Mouse (Mus musculus) midbrain, postnatal 0 days (tissue): ENCODE measurements around the gene Rgs14. TPM values are rescaled to one million over a fixed set of nuclear protein-coding genes. Genes with fewer than 3 reads are reported as not detected.

Source experiments
- ATAC-seq: fragments of 200-750 bp; cut with Nextera tagmentation; 2 replicates; pipeline ENCODE4 v1.8.0; 2017; ENCODE audit warnings: moderate number of reproducible peaks, mild to moderate bottlenecking, moderate TSS enrichment, moderate library complexity; ENCODE audit not compliant: low FRiP score
- DNase-seq: peaks from one replicate; pipeline ENCODE4 v3.0.0-alpha.2; 2015; ENCODE audit warnings: low spot score
- H3K27ac ChIP-seq: fragments of 300-500 bp; sonication (generic); 2 replicates; pipeline ENCODE4 v1.5.1; 2014; ENCODE audit warnings: low read depth, mild to moderate bottlenecking, low read length, mixed read lengths
- H3K27me3 ChIP-seq: fragments of 300-500 bp; sonication (generic); 2 replicates; pipeline ENCODE4 v1.6.1; 2014; ENCODE audit warnings: low read length, control low read depth, mixed read lengths; ENCODE audit not compliant: insufficient read depth
- H3K36me3 ChIP-seq: fragments of 300-500 bp; sonication (generic); 2 replicates; pipeline ENCODE4 v1.6.1; 2014; ENCODE audit warnings: low read length, control low read depth, mixed read lengths; ENCODE audit not compliant: insufficient read depth
- H3K4me1 ChIP-seq: fragments of 300-500 bp; sonication (generic); 2 replicates; pipeline ENCODE4 v1.6.1; 2014; ENCODE audit warnings: mild to moderate bottlenecking, control low read depth, antibody characterized with exemption, low read length, mixed read lengths; ENCODE audit not compliant: insufficient read depth
- H3K4me2 ChIP-seq: fragments of 300-500 bp; sonication (generic); 2 replicates; pipeline ENCODE4 v1.6.1; 2014; ENCODE audit warnings: low read depth, mild to moderate bottlenecking, low read length, mixed read lengths; ENCODE audit not compliant: poor library complexity, severe bottlenecking
- H3K4me3 ChIP-seq: fragments of 300-500 bp; sonication (generic); 2 replicates; pipeline ENCODE4 v1.5.1; 2014; ENCODE audit warnings: low read depth, mild to moderate bottlenecking, low read length, moderate library complexity
- H3K9ac ChIP-seq: fragments of 300-500 bp; sonication (generic); replicated peaks from 2 replicates; pipeline ENCODE4 v1.6.1; 2014; ENCODE audit warnings: mild to moderate bottlenecking, low read length, moderate library complexity, mixed read lengths; ENCODE audit not compliant: poor library complexity, severe bottlenecking
- H3K9me3 ChIP-seq: fragments of 300-500 bp; sonication (generic); 2 replicates; pipeline ENCODE4 v1.6.1; 2016; ENCODE audit warnings: low read length, control low read depth
- CTCF ChIP-seq: IDR thresholded peaks from 2 replicates; pipeline ENCODE4 v1.5.1; 2016; ENCODE audit warnings: antibody characterized with exemption, mild to moderate bottlenecking
- WGBS: fragments of 180-500 bp; shearing (Covaris S2); extraction: QIAGEN DNeasy Blood & Tissue Kit; methylation state at CpG from one replicate; pipeline ENCODE4 v1.1.7; 2014; 5-methylcytosine and 5-hydroxymethylcytosine counted together
- polyA plus RNA-seq: library from polyadenylated mRNA; unstranded; fragments of >200 nt; fragmentation: Nextera tagmentation; extraction: Ambion mirVana; gene quantifications from 2 replicates; pipeline ENCODE4 v1.2.1, GENCODE M21; 2015
- total RNA-seq: library from RNA; depleted of rRNA; stranded (reverse); fragments of >200 nt; gene quantifications from 2 replicates; pipeline ENCODE4 v1.2.3, GENCODE M21; 2014

Gene Rgs14
- total and polyA plus RNA-seq, 2 experiments from 2014 or later: 0.44 to 1.5 TPM

- Histone ChIP-seq H3K9ac (0 out of 2 replicates have a peak overlapping the region, but pooled peaks have one; percentile 19), H3K4me3 (no peak overlapping the region; the same call in 1 of the 2 replicates), H3K27ac (no peak overlapping the region), H3K4me2 (peak overlapping the region; percentile 43; the same call in 1 of the 2 replicates), H3K36me3 (no peaks in the 10 kb centered on the region), H3K27me3 (peaks cover 30% of the 10 kb centered on the region), H3K9me3 (no peaks in the 10 kb centered on the region), H3K4me1 (peaks cover 5% of the 10 kb centered on the region; the same call in 1 of the 2 replicates)
- ATAC-seq (no peak; the same call in 1 of the 2 replicates), DNase-seq (no peak)
- WGBS: 35% methylated on average over 51 of the region's 51 CpGs
- no peak for TF ChIP-seq CTCF
Observed at GRCm38 (mm10) chr13:55420018-55420932, 50.7 kb downstream of the Rgs14 start.

GRCm38 (mm10) chr13:55420933-55421800 is 51.6 kb downstream of the Rgs14 start:
- peak; percentile 69 for DNase-seq

GRCm38 (mm10) chr13:55426613-55427012 is 57.1 kb downstream of the Rgs14 start, which contains the start of gene F12:
F12 (minus strand) TSS chr13:55426793.
- TF ChIP-seq CTCF: no peak
- Histone ChIP-seq H3K27me3 (peaks cover 3% of the 10 kb centered on the region), H3K27ac (no peak within 1 kb of the TSS), H3K4me2 (no peak within 1 kb of the TSS), H3K36me3 (no peaks in the 10 kb centered on the region), H3K4me3 (no peak within 1 kb of the TSS), H3K9ac (no peak within 1 kb of the TSS), H3K4me1 (peaks cover 2% of the 10 kb centered on the region; the same call in 1 of the 2 replicates), H3K9me3 (no peaks in the 10 kb centered on the region)
- 91% methylated on average over 10 of the region's 10 CpGs for WGBS
- ATAC-seq (no peak), DNase-seq (no peak)

More at GRCm38 (mm10) chr13:55420933-55421800, 51.6 kb downstream of the Rgs14 start:
- Histone ChIP-seq H3K9ac (no peak overlapping the region), H3K4me2 (peak overlapping the region; percentile 43), H3K36me3 (no peaks in the 10 kb centered on the region), H3K4me3 (peak overlapping the region; percentile 19), H3K27me3 (peaks cover 30% of the 10 kb centered on the region), H3K4me1 (peaks cover 5% of the 10 kb centered on the region; the same call in 1 of the 2 replicates), H3K9me3 (no peaks in the 10 kb centered on the region), H3K27ac (no peak overlapping the region)
- WGBS: 16% methylated on average over 35 of the region's 35 CpGs
- ATAC-seq: peak; percentile 55; the same call in 1 of the 2 replicates
- peak; percentile 78 for TF ChIP-seq CTCF

GRCm38 (mm10) chr13:55429226-55429888 is 59.8 kb downstream of the Rgs14 start:
- no peaks in the 10 kb centered on the region for H3K27me3 ChIP-seq
- DNase-seq (no peak), ATAC-seq (no peak)
- TF ChIP-seq CTCF: no peak
- no peak overlapping the region for H3K27ac ChIP-seq
- H3K4me3 ChIP-seq: no peak overlapping the region
- no peaks in the 10 kb centered on the region for H3K4me1 ChIP-seq
- H3K36me3 ChIP-seq: no peaks in the 10 kb centered on the region
- no peaks in the 10 kb centered on the region for H3K9me3 ChIP-seq
- no peak overlapping the region for H3K4me2 ChIP-seq
- no peak overlapping the region for H3K9ac ChIP-seq
- WGBS: 75% methylated on average over 12 of the region's 12 CpGs

- ATAC-seq: no peak
- no peak overlapping the region for H3K27ac ChIP-seq
- H3K36me3 ChIP-seq: no peaks in the 10 kb centered on the region
- no peak overlapping the region for H3K4me3 ChIP-seq
- no peaks in the 10 kb centered on the region for H3K4me1 ChIP-seq
- no peaks in the 10 kb centered on the region for H3K27me3 ChIP-seq
- no peak overlapping the region for H3K4me2 ChIP-seq
- DNase-seq: no peak
- no peaks in the 10 kb centered on the region for H3K9me3 ChIP-seq
- TF ChIP-seq CTCF: no peak
- 81% methylated on average over 2 of the region's 2 CpGs for WGBS
- H3K9ac ChIP-seq: no peak overlapping the region
Observed at GRCm38 (mm10) chr13:55430566-55430965, 61.0 kb downstream of the Rgs14 start.
